Mouse (Mus musculus): ENCODE results near the gene BC029722.

- TF ChIP-seq CTCF (conservative IDR thresholded peaks at IDR 0.05; ENCODE audit: insufficient read depth, insufficient read length, low read depth, low read length) (no peak), POLR2A (IDR thresholded peaks at IDR 0.05; ENCODE audit: low read depth, low read length) (no peak)
Observed at GRCm38 (mm10) chr2:155805231-155805924, 13.8 kb downstream of the BC029722 start.

Measured in kidney, adult 2 months (tissue).